Mouse (Mus musculus): ENCODE data around the gene RPS10-NUDT3. TPM values are rescaled to one million over a fixed set of nuclear protein-coding genes. Genes with fewer than 3 reads are reported as not detected.

Gene RPS10-NUDT3
- polyA plus RNA-seq, 1 experiment from 2014 or later = not detected

GRCm38 (mm10) chr17:27557927-27558661 is 76.9 kb downstream of the RPS10-NUDT3 start:
- DNase-seq (ENCODE audit: low spot score) = no peak
- 13% methylated on average over 14 of the region's 14 CpGs for WGBS
- no peak for TF ChIP-seq CTCF (IDR thresholded peaks at IDR 0.05; ENCODE audit: low read depth)
- peak overlapping the region; percentile 88 for H3K9ac ChIP-seq (ENCODE audit: low read depth, low read length)
- H3K4me2 ChIP-seq (ENCODE audit: low read length) = peak overlapping the region; percentile 91
- peaks cover 18% of the 10 kb centered on the region for H3K4me1 ChIP-seq (replicated peaks; ENCODE audit: insufficient read depth, low read length)
- ATAC-seq (replicated peaks; ENCODE audit: low FRiP score, low read depth) = no peak
- H3K27me3 ChIP-seq (ENCODE audit: insufficient read depth, low read length) = no peaks in the 10 kb centered on the region
- H3K4me3 ChIP-seq (replicated peaks; ENCODE audit: low read depth, low read length) = peak overlapping the region; percentile 77
- H3K36me3 ChIP-seq (ENCODE audit: insufficient read depth, low read length) = no peaks in the 10 kb centered on the region
- H3K27ac ChIP-seq = peak overlapping the region; percentile 96
- H3K9me3 ChIP-seq (replicated peaks; ENCODE audit: low read length) = no peaks in the 10 kb centered on the region

GRCm38 (mm10) chr17:27557181-27557926 is 77.7 kb downstream of the RPS10-NUDT3 start:
- peak overlapping the region; percentile 77 for H3K4me3 ChIP-seq (replicated peaks; ENCODE audit: low read depth, low read length)
- H3K27me3 ChIP-seq (ENCODE audit: insufficient read depth, low read length) = no peaks in the 10 kb centered on the region
- no peaks in the 10 kb centered on the region for H3K9me3 ChIP-seq (replicated peaks; ENCODE audit: low read length)
- peaks cover 18% of the 10 kb centered on the region for H3K4me1 ChIP-seq (replicated peaks; ENCODE audit: insufficient read depth, low read length)
- peak overlapping the region; percentile 91 for H3K4me2 ChIP-seq (ENCODE audit: low read length)
- DNase-seq (ENCODE audit: low spot score) (peak; percentile 78), ATAC-seq (replicated peaks; ENCODE audit: low FRiP score, low read depth) (0 out of 2 replicates have a peak, but pooled peaks have one; percentile 9)
- whole genome bisulfite sequencing = 3% methylated on average over 48 of the region's 75 CpGs
- H3K27ac ChIP-seq = peak overlapping the region; percentile 96
- no peaks in the 10 kb centered on the region for H3K36me3 ChIP-seq (ENCODE audit: insufficient read depth, low read length)
- peak overlapping the region; percentile 88 for H3K9ac ChIP-seq (ENCODE audit: low read depth, low read length)
- peak; percentile 37; the same call in 1 of the 2 replicates for TF ChIP-seq CTCF (IDR thresholded peaks at IDR 0.05; ENCODE audit: low read depth)

- ATAC-seq (replicated peaks; ENCODE audit: low FRiP score, low read depth) = peak; percentile 62
Measured at GRCm38 (mm10) chr17:27556315-27557011, 78.6 kb downstream of the RPS10-NUDT3 start, which contains the start of gene Hmga1. TSS of gene Hmga1 (plus strand) at chr17:27556497.

GRCm38 (mm10) chr17:27555512-27556172 is 79.4 kb downstream of the RPS10-NUDT3 start:
- H3K4me3 ChIP-seq (replicated peaks; ENCODE audit: low read depth, low read length) = peak overlapping the region; percentile 77
- WGBS = under 1% methylated on average over 55 of the region's 55 CpGs
- H3K27ac ChIP-seq = peak overlapping the region; percentile 96
- H3K36me3 ChIP-seq (ENCODE audit: insufficient read depth, low read length) = no peaks in the 10 kb centered on the region
- no peaks in the 10 kb centered on the region for H3K27me3 ChIP-seq (ENCODE audit: insufficient read depth, low read length)
- H3K4me1 ChIP-seq (replicated peaks; ENCODE audit: insufficient read depth, low read length) = peaks cover 18% of the 10 kb centered on the region
- ATAC-seq (replicated peaks; ENCODE audit: low FRiP score, low read depth) = peak; percentile 51
- no peaks in the 10 kb centered on the region for H3K9me3 ChIP-seq (replicated peaks; ENCODE audit: low read length)
- H3K4me2 ChIP-seq (ENCODE audit: low read length) = peak overlapping the region; percentile 91
- TF ChIP-seq CTCF (IDR thresholded peaks at IDR 0.05; ENCODE audit: low read depth) = 0 out of 2 replicates have a peak, but pooled peaks have one; percentile 9
- peak; percentile 92 for DNase-seq (ENCODE audit: low spot score)
- H3K9ac ChIP-seq (ENCODE audit: low read depth, low read length) = peak overlapping the region; percentile 88

More at GRCm38 (mm10) chr17:27556315-27557011, 78.6 kb downstream of the RPS10-NUDT3 start, which contains the start of gene Hmga1:
- peak; percentile 90 for DNase-seq (ENCODE audit: low spot score)
- WGBS = under 1% methylated on average over 78 of the region's 79 CpGs
- peak within 1 kb of the TSS; percentile 77 for H3K4me3 ChIP-seq (replicated peaks; ENCODE audit: low read depth, low read length)
- H3K9ac ChIP-seq (ENCODE audit: low read depth, low read length) = peak within 1 kb of the TSS; percentile 88
- H3K4me2 ChIP-seq (ENCODE audit: low read length) = peak within 1 kb of the TSS; percentile 91
- no peaks in the 10 kb centered on the region for H3K9me3 ChIP-seq (replicated peaks; ENCODE audit: low read length)
- peaks cover 18% of the 10 kb centered on the region for H3K4me1 ChIP-seq (replicated peaks; ENCODE audit: insufficient read depth, low read length)
- H3K27ac ChIP-seq = peak within 1 kb of the TSS; percentile 96
- no peak for TF ChIP-seq CTCF (IDR thresholded peaks at IDR 0.05; ENCODE audit: low read depth)
- no peaks in the 10 kb centered on the region for H3K36me3 ChIP-seq (ENCODE audit: insufficient read depth, low read length)
- no peaks in the 10 kb centered on the region for H3K27me3 ChIP-seq (ENCODE audit: insufficient read depth, low read length)

- DNase-seq (ENCODE audit: low spot score) (peak; percentile 79), ATAC-seq (replicated peaks; ENCODE audit: low FRiP score, low read depth) (peak; percentile 27)
- Histone ChIP-seq H3K27ac (peak overlapping the region; percentile 96), H3K9me3 (replicated peaks; ENCODE audit: low read length) (no peaks in the 10 kb centered on the region), H3K9ac (ENCODE audit: low read depth, low read length) (peak overlapping the region; percentile 88), H3K27me3 (ENCODE audit: insufficient read depth, low read length) (no peaks in the 10 kb centered on the region), H3K4me2 (ENCODE audit: low read length) (peak overlapping the region; percentile 91), H3K4me1 (replicated peaks; ENCODE audit: insufficient read depth, low read length) (peaks cover 18% of the 10 kb centered on the region), H3K4me3 (replicated peaks; ENCODE audit: low read depth, low read length) (peak overlapping the region; percentile 77), H3K36me3 (ENCODE audit: insufficient read depth, low read length) (no peaks in the 10 kb centered on the region)
- no peak for TF ChIP-seq CTCF (IDR thresholded peaks at IDR 0.05; ENCODE audit: low read depth)
- 1% methylated on average over 35 of the region's 39 CpGs for WGBS
Measured at GRCm38 (mm10) chr17:27555075-27555511, 79.9 kb downstream of the RPS10-NUDT3 start.
